8 mouse cellular contexts compared by ENCODE assay signal in genomic region chr4:132260404-132261379, GRCm38 (mm10). TPM values are rescaled to one million over a fixed set of nuclear protein-coding genes. Genes with fewer than 3 reads are reported as not detected.
DNase-seq lines count a peak whose midpoint lies in the region; ATAC-seq and TF ChIP-seq lines count a peak whose summit lies in the region.

No protein-coding gene starts in this region.

- peak overlapping the region; percentile 89 for H3K4me3 ChIP-seq in C2C12 (ENCODE audit: insufficient read depth, poor library complexity, severe bottlenecking)
- H3K4me3 ChIP-seq in kidney, embryonic 15.5 days (replicated peaks), result peak overlapping the region; percentile 83

- peak overlapping the region; percentile 88 for H3K9ac ChIP-seq in kidney, embryonic 15.5 days

- H3K4me1 ChIP-seq in kidney, embryonic 15.5 days, result peaks cover 26% of the 10 kb centered on the region

- H3K79me3 ChIP-seq in C2C12 (ENCODE audit: low read depth), result peaks cover 36% of the 10 kb centered on the region

- H3K27ac ChIP-seq in kidney, embryonic 15.5 days, result peak overlapping the region; percentile 95

- peak overlapping the region; percentile 63 for H3ac ChIP-seq in C2C12 (ENCODE audit: control insufficient read depth, insufficient read length, low read depth)

- ATAC-seq in kidney, embryonic 15.5 days (replicated peaks; ENCODE audit: low FRiP score), result peak; percentile 88

- H3K4me2 ChIP-seq in kidney, embryonic 15.5 days, result peak overlapping the region; percentile 85

- H3K9me3 ChIP-seq in kidney, embryonic 15.5 days (replicated peaks), result no peaks in the 10 kb centered on the region

- peak; percentile 76 for DNase-seq in NIH3T3 (ENCODE audit: low read depth)
- peak; percentile 88 for DNase-seq in embryo, embryonic 11 days
- DNase-seq in heart, adult 8-10 months (ENCODE audit: low spot score), result peak; percentile 25
- DNase-seq in lung, postnatal 25 days (ENCODE audit: low spot score), result peak; percentile 24
- peak; percentile 80 for DNase-seq in retina, postnatal 1 day
- no peak for DNase-seq in frontal cortex, adult 2 months (ENCODE audit: extremely low spot score in 1 of 2, low spot score in 1 of 2)

- no peaks in the 10 kb centered on the region for H3K27me3 ChIP-seq in C2C12 (ENCODE audit: control insufficient read depth, insufficient read depth, insufficient read length)
- no peaks in the 10 kb centered on the region for H3K27me3 ChIP-seq in kidney, embryonic 15.5 days

- H3K79me2 ChIP-seq in C2C12 (ENCODE audit: control insufficient read depth, insufficient read depth), result peaks cover 57% of the 10 kb centered on the region

- WGBS in kidney, embryonic 15.5 days, result 1% methylated on average over 38 of the region's 64 CpGs

- TF ChIP-seq CTCF in C2C12 (IDR thresholded peaks at IDR 0.05; ENCODE audit: control insufficient read depth, insufficient read depth, insufficient read length), result no peak

- peaks cover 19% of the 10 kb centered on the region for H3K36me3 ChIP-seq in C2C12 (ENCODE audit: control insufficient read depth, insufficient read depth)
- 0 out of 2 replicates have a peak, but pooled peaks cover 3% of the 10 kb centered on the region for H3K36me3 ChIP-seq in kidney, embryonic 15.5 days

TF ChIP-seq in C2C12, 6 proteins besides CTCF, POLR2A, EP300 and RAD21:
- no peak for TF ChIP-seq MAX (IDR thresholded peaks at IDR 0.05)
- no peak for TF ChIP-seq MYOD1 (IDR thresholded peaks at IDR 0.05; ENCODE audit: control insufficient read depth, insufficient read length, low read depth)
- TF ChIP-seq USF1 (IDR thresholded peaks at IDR 0.05; ENCODE audit: low read depth), result no peak

RNA-seq across cellular contexts. Expression of gene Gmeb1, which starts 0.7 kb away (rescaled TPM):
- polyA plus RNA-seq in C2C12 (2012; fragmentation: generic; extraction: Trizol), result 13.0 TPM
- 10 to 100 TPM in 1 of 4 experiments, 1 to 10 TPM in 3; 8.6 to 11.5 (median 9.1) TPM for total RNA-seq in heart, adult 8-10 months (2022)
- polyA plus RNA-seq in kidney, embryonic 15.5 days (2015; fragmentation: Nextera tagmentation; extraction: Ambion mirVana), result 40.0 and 40.1 TPM in 2 replicates
- polyA plus RNA-seq in frontal cortex, adult 2 months (2012; rRNA removed), result 20.7 and 21.6 TPM in 2 replicates

RNA-seq across cellular contexts. Expression of gene Taf12, which starts 13.5 kb away (rescaled TPM):
- 29.7 TPM for polyA plus RNA-seq in C2C12 (2012; fragmentation: generic; extraction: Trizol)
- 10 to 100 TPM; 29.4 to 35.8 (median 33.0) TPM for total RNA-seq in heart, adult 8-10 months (2022)
- 47.7 and 48.3 TPM in 2 replicates for polyA plus RNA-seq in kidney, embryonic 15.5 days (2015; fragmentation: Nextera tagmentation; extraction: Ambion mirVana)
- polyA plus RNA-seq in frontal cortex, adult 2 months (2012; rRNA removed), result 16.7 and 17.9 TPM in 2 replicates

RNA-seq across cellular contexts. Expression of gene Rab42, which starts 42.5 kb away (rescaled TPM):
- 0.42 TPM for polyA plus RNA-seq in C2C12 (2012; fragmentation: generic; extraction: Trizol)
- total RNA-seq in heart, adult 8-10 months (2022), result 1 to 10 TPM in 2 of 4 experiments, under 1 TPM in 1, not detected in 1; 0.59 to 2.6 (median 1.7) TPM
- polyA plus RNA-seq in kidney, embryonic 15.5 days (2015; fragmentation: Nextera tagmentation; extraction: Ambion mirVana), result 3.3 and 3.5 TPM in 2 replicates
- 2.8 and 3.9 TPM in 2 replicates for polyA plus RNA-seq in frontal cortex, adult 2 months (2012; rRNA removed)

RNA-seq across cellular contexts. Expression of gene Ythdf2, which starts 48.6 kb away (rescaled TPM):
- 24.5 TPM for polyA plus RNA-seq in C2C12 (2012; fragmentation: generic; extraction: Trizol)
- total RNA-seq in heart, adult 8-10 months (2022), result 10 to 100 TPM; 23.8 to 27.1 (median 26.5) TPM
- polyA plus RNA-seq in kidney, embryonic 15.5 days (2015; fragmentation: Nextera tagmentation; extraction: Ambion mirVana), result 107 and 113 TPM in 2 replicates
- polyA plus RNA-seq in frontal cortex, adult 2 months (2012; rRNA removed), result 19.0 and 21.8 TPM in 2 replicates

Comparison
In these comparisons a context has a peak if more than half of its experiments do, and no peak if none do; other contexts are left out.
1. DNase-seq: peak in NIH3T3 (single experiment), embryo, embryonic 11 days (single experiment), heart, adult 8-10 months (single experiment), lung, postnatal 25 days (single experiment) and retina, postnatal 1 day (single experiment); none in frontal cortex, adult 2 months (0 of 2).